In the genomic region with DNA sequence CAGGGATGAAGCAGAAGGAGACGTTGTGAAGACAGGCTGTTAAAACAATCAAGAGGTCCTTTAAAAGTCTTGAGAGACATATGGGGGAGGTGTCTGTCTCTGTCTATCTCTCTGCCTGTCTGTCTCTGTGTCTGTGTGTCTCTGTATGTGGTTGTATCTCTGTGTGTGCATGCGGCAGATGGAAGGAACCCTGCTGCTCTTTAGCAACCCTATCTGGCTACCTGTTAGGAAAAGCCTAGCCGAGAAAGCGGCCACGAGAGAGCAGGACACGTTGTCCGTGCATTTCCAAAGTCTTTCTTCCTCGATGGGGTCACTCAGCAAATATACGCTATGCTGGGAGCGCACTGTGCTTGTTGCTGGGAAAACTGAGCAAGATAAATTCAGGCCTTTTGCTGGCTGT, we compare ENCODE assay signal across 16 mouse cellular contexts.
DNase-seq lines count a peak whose midpoint lies in the region; ATAC-seq and TF ChIP-seq lines count a peak whose summit lies in the region.
"Had no signal": no experiment of that assay in that cellular context is flagged by ENCODE, and none has a peak within 500 bp of the region (broad histone marks: within the 10 kb centered on the region; RNA-seq: fewer than 3 reads in every experiment).

No protein-coding gene starts in this region.

- TF ChIP-seq CTCF in stomach, postnatal 0 days (IDR thresholded peaks at IDR 0.05; ENCODE audit: low read depth) = no peak

- H3K9me3 ChIP-seq in forebrain, embryonic 13.5 days (replicated peaks) = no peaks in the 10 kb centered on the region
- no peaks in the 10 kb centered on the region for H3K9me3 ChIP-seq in forebrain, embryonic 11.5 days (ENCODE audit: control insufficient read depth, low read length)
- no peaks in the 10 kb centered on the region for H3K9me3 ChIP-seq in stomach, embryonic 16.5 days (replicated peaks; ENCODE audit: control insufficient read depth, low read length)
- H3K9me3 ChIP-seq in stomach, postnatal 0 days (ENCODE audit: control insufficient read depth, low read length) = no peaks in the 10 kb centered on the region
- H3K9me3 ChIP-seq in limb, embryonic 13.5 days = no peaks in the 10 kb centered on the region
- H3K9me3 ChIP-seq: limb, embryonic 15.5 days; liver, embryonic 15.5 days had no signal

- WGBS in forebrain, embryonic 13.5 days = 76% methylated on average over 10 of the region's 10 CpGs
- 83% methylated on average over 10 of the region's 10 CpGs for WGBS in forebrain, embryonic 11.5 days
- 82% methylated on average over 10 of the region's 10 CpGs for WGBS in stomach, embryonic 16.5 days
- 80% methylated on average over 10 of the region's 10 CpGs for WGBS in stomach, postnatal 0 days
- 84% methylated on average over 10 of the region's 10 CpGs for WGBS in limb, embryonic 13.5 days

- no peak for TF ChIP-seq EP300 in stomach, postnatal 0 days (optimal IDR thresholded peaks at IDR 0.05)

- peak overlapping the region; percentile 34; the same call in 1 of the 2 replicates for H3K9ac ChIP-seq in forebrain, embryonic 13.5 days
- no peak overlapping the region; the same call in 1 of the 2 replicates for H3K9ac ChIP-seq in forebrain, embryonic 11.5 days (ENCODE audit: low read length)
- H3K9ac ChIP-seq in stomach, embryonic 16.5 days (ENCODE audit: low read length) = peak overlapping the region; percentile 44; the same call in 1 of the 2 replicates
- no peak overlapping the region for H3K9ac ChIP-seq in stomach, postnatal 0 days (ENCODE audit: low read length)
- H3K9ac ChIP-seq in limb, embryonic 13.5 days = no peak overlapping the region
- H3K9ac ChIP-seq: limb, embryonic 15.5 days; liver, embryonic 15.5 days had no signal

- H3K27ac ChIP-seq in forebrain, embryonic 13.5 days = no peak overlapping the region
- H3K27ac ChIP-seq in forebrain, embryonic 11.5 days (ENCODE audit: low read depth, low read length) = no peak overlapping the region
- no peak overlapping the region for H3K27ac ChIP-seq in stomach, embryonic 16.5 days (ENCODE audit: low read length)
- H3K27ac ChIP-seq in stomach, postnatal 0 days (replicated peaks) = no peak overlapping the region
- 0 out of 2 replicates have a peak overlapping the region, but pooled peaks have one; percentile 33 for H3K27ac ChIP-seq in limb, embryonic 13.5 days
- H3K27ac ChIP-seq: kidney, postnatal 0 days; liver, embryonic 15.5 days had no signal

- no peaks in the 10 kb centered on the region for H3K36me3 ChIP-seq in forebrain, embryonic 13.5 days (ENCODE audit: poor library complexity, severe bottlenecking)
- H3K36me3 ChIP-seq in forebrain, embryonic 11.5 days (ENCODE audit: control insufficient read depth, insufficient read depth, low read length) = no peaks in the 10 kb centered on the region; the same call in 1 of the 2 replicates
- H3K36me3 ChIP-seq in stomach, embryonic 16.5 days (ENCODE audit: control insufficient read depth, insufficient read depth, low read length) = no peaks in the 10 kb centered on the region
- H3K36me3 ChIP-seq in stomach, postnatal 0 days (ENCODE audit: control insufficient read depth, insufficient read depth, low read length) = no peaks in the 10 kb centered on the region
- H3K36me3 ChIP-seq in limb, embryonic 13.5 days = peaks cover 16% of the 10 kb centered on the region
- H3K36me3 ChIP-seq: limb, embryonic 15.5 days had no signal

- no peak for ATAC-seq in forebrain, embryonic 13.5 days
- no peak for ATAC-seq in forebrain, embryonic 11.5 days (replicated peaks; ENCODE audit: low FRiP score)
- ATAC-seq in stomach, embryonic 16.5 days (ENCODE audit: insufficient read depth, low FRiP score) = no peak
- no peak for ATAC-seq in stomach, postnatal 0 days (ENCODE audit: low FRiP score, low TSS enrichment)
- no peak for ATAC-seq in limb, embryonic 13.5 days (ENCODE audit: low FRiP score, low read depth)
- ATAC-seq in megakaryocyte progenitor cell, adult 5-6 weeks (replicated peaks; ENCODE audit: poor library complexity) = no peak
- ATAC-seq: intestine, postnatal 0 days had no signal

- no peak overlapping the region for H3K4me3 ChIP-seq in forebrain, embryonic 13.5 days
- no peak overlapping the region for H3K4me3 ChIP-seq in forebrain, embryonic 11.5 days (ENCODE audit: low read depth, low read length)
- H3K4me3 ChIP-seq in stomach, embryonic 16.5 days (replicated peaks; ENCODE audit: low read length) = no peak overlapping the region
- H3K4me3 ChIP-seq in stomach, postnatal 0 days (ENCODE audit: low read depth, low read length) = no peak overlapping the region
- no peak overlapping the region for H3K4me3 ChIP-seq in limb, embryonic 13.5 days
- H3K4me3 ChIP-seq: limb, embryonic 15.5 days; liver, embryonic 15.5 days; megakaryocyte, embryonic 14.5 days had no signal

- H3K4me2 ChIP-seq in forebrain, embryonic 13.5 days = no peak overlapping the region
- H3K4me2 ChIP-seq in forebrain, embryonic 11.5 days (ENCODE audit: low read depth, low read length, severe bottlenecking) = no peak overlapping the region
- no peak overlapping the region for H3K4me2 ChIP-seq in stomach, embryonic 16.5 days (ENCODE audit: low read depth, low read length)
- no peak overlapping the region for H3K4me2 ChIP-seq in stomach, postnatal 0 days (replicated peaks; ENCODE audit: low read depth)
- no peak overlapping the region for H3K4me2 ChIP-seq in limb, embryonic 13.5 days (replicated peaks)
- H3K4me2 ChIP-seq: heart, embryonic 11.5 days; limb, embryonic 15.5 days; liver, embryonic 15.5 days had no signal

- H3K27me3 ChIP-seq in forebrain, embryonic 13.5 days = no peaks in the 10 kb centered on the region
- H3K27me3 ChIP-seq in forebrain, embryonic 11.5 days (ENCODE audit: control insufficient read depth, insufficient read depth, low read length) = no peaks in the 10 kb centered on the region
- no peaks in the 10 kb centered on the region for H3K27me3 ChIP-seq in stomach, embryonic 16.5 days (ENCODE audit: control insufficient read depth, insufficient read depth, low read length)
- H3K27me3 ChIP-seq in stomach, postnatal 0 days (ENCODE audit: control insufficient read depth, insufficient read depth, low read length) = no peaks in the 10 kb centered on the region
- H3K27me3 ChIP-seq in limb, embryonic 13.5 days = no peaks in the 10 kb centered on the region
- H3K27me3 ChIP-seq: limb, embryonic 15.5 days; liver, embryonic 15.5 days had no signal

- peaks cover 51% of the 10 kb centered on the region for H3K4me1 ChIP-seq in forebrain, embryonic 13.5 days
- H3K4me1 ChIP-seq in forebrain, embryonic 11.5 days (replicated peaks; ENCODE audit: control insufficient read depth, insufficient read depth, low read length) = peaks cover 7% of the 10 kb centered on the region
- H3K4me1 ChIP-seq in stomach, embryonic 16.5 days (ENCODE audit: control insufficient read depth, insufficient read depth, low read length) = peaks cover 6% of the 10 kb centered on the region
- no peaks in the 10 kb centered on the region for H3K4me1 ChIP-seq in stomach, postnatal 0 days (replicated peaks; ENCODE audit: control insufficient read depth, insufficient read depth)
- H3K4me1 ChIP-seq in limb, embryonic 13.5 days = peaks cover 36% of the 10 kb centered on the region
- H3K4me1 ChIP-seq: megakaryocyte, embryonic 14.5 days had no signal

- DNase-seq in forebrain, embryonic 11.5 days (ENCODE audit: low spot score) = no peak
- no peak for DNase-seq in stomach, postnatal 0 days (ENCODE audit: low spot score)
- no peak for DNase-seq in ovary, postnatal 14 days (ENCODE audit: low spot score)
- DNase-seq: heart, postnatal 10 days; layer of hippocampus, postnatal 36 days; thymus, postnatal 25 days had no signal

Comparison
In these comparisons a context has a peak if more than half of its experiments do, and no peak if none do; other contexts are left out.
1. H3K9ac ChIP-seq: peak in forebrain, embryonic 13.5 days (single experiment) and stomach, embryonic 16.5 days (single experiment); none in forebrain, embryonic 11.5 days (single experiment), stomach, postnatal 0 days (single experiment) and limb, embryonic 13.5 days (single experiment).